15 mouse cellular contexts compared by ENCODE assay signal in the genomic region with DNA sequence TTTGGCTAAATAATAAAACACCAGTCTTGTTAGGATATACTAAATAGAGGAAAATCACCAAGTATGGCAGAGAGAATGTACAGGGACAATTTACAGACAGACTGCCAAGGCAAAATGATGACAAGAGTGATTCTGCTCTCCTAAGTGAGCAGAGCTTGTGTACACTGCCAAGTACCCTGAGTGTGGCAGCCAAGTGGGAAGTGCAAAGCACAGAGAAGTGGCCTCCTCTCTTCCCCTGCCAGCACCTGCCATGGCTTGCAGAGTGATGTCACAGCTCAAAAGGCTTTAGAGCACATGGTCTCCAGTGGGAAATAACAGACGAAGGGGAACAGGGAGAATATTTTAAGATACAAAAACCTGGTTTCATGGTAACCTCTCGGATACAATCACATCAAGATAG.
DNase-seq lines count a peak whose midpoint lies in the region; ATAC-seq lines count a peak whose summit lies in the region.
"Had no signal": no experiment of that assay in that cellular context is flagged by ENCODE, and none has a peak within 500 bp of the region (broad histone marks: within the 10 kb centered on the region; RNA-seq: fewer than 3 reads in every experiment).

No protein-coding gene starts in this region.

- H3K4me2 ChIP-seq in hindbrain, embryonic 16.5 days (ENCODE audit: low read length): no peak overlapping the region
- H3K4me2 ChIP-seq in hindbrain, embryonic 12.5 days (replicated peaks): no peak overlapping the region
- H3K4me2 ChIP-seq in forebrain, embryonic 16.5 days (ENCODE audit: low read length): no peak overlapping the region
- H3K4me2 ChIP-seq in lung, embryonic 16.5 days (ENCODE audit: low read depth, low read length): no peak overlapping the region
- H3K4me2 ChIP-seq: limb, embryonic 13.5 days; midbrain, embryonic 13.5 days had no signal

- H3K9ac ChIP-seq in hindbrain, embryonic 16.5 days (ENCODE audit: low read depth, low read length): no peak overlapping the region
- no peak overlapping the region for H3K9ac ChIP-seq in hindbrain, embryonic 12.5 days
- H3K9ac ChIP-seq in forebrain, embryonic 16.5 days (replicated peaks; ENCODE audit: low read depth, low read length): no peak overlapping the region
- H3K9ac ChIP-seq in lung, embryonic 16.5 days (ENCODE audit: low read length): no peak overlapping the region
- H3K9ac ChIP-seq: limb, embryonic 13.5 days; liver, postnatal 0 days; midbrain, embryonic 13.5 days had no signal

- no peaks in the 10 kb centered on the region for H3K36me3 ChIP-seq in hindbrain, embryonic 16.5 days (ENCODE audit: control insufficient read depth, insufficient read depth, low read length)
- H3K36me3 ChIP-seq in hindbrain, embryonic 12.5 days: no peaks in the 10 kb centered on the region
- no peaks in the 10 kb centered on the region for H3K36me3 ChIP-seq in forebrain, embryonic 16.5 days (ENCODE audit: control insufficient read depth, insufficient read depth)
- no peaks in the 10 kb centered on the region for H3K36me3 ChIP-seq in lung, embryonic 16.5 days (ENCODE audit: control insufficient read depth, insufficient read depth, low read length)
- H3K36me3 ChIP-seq: limb, embryonic 13.5 days; midbrain, embryonic 13.5 days had no signal

- H3K9me3 ChIP-seq in hindbrain, embryonic 16.5 days (ENCODE audit: control insufficient read depth, low read length): no peaks in the 10 kb centered on the region
- H3K9me3 ChIP-seq in hindbrain, embryonic 12.5 days (replicated peaks): no peaks in the 10 kb centered on the region
- H3K9me3 ChIP-seq in forebrain, embryonic 16.5 days (ENCODE audit: control insufficient read depth, low read length): no peaks in the 10 kb centered on the region
- H3K9me3 ChIP-seq in lung, embryonic 16.5 days (ENCODE audit: control insufficient read depth, low read length): no peaks in the 10 kb centered on the region
- H3K9me3 ChIP-seq: limb, embryonic 13.5 days; midbrain, embryonic 13.5 days had no signal

- WGBS in hindbrain, embryonic 16.5 days: 76% methylated on average over 2 of the region's 2 CpGs
- WGBS in hindbrain, embryonic 12.5 days: 85% methylated on average over 2 of the region's 2 CpGs
- WGBS in forebrain, embryonic 16.5 days: 53% methylated on average over 2 of the region's 2 CpGs
- 59% methylated on average over 2 of the region's 2 CpGs for WGBS in lung, embryonic 16.5 days

- H3K4me1 ChIP-seq in hindbrain, embryonic 16.5 days (ENCODE audit: control insufficient read depth, insufficient read depth, low read depth, low read length): no peaks in the 10 kb centered on the region; the same call in 1 of the 2 replicates
- no peaks in the 10 kb centered on the region for H3K4me1 ChIP-seq in hindbrain, embryonic 12.5 days
- H3K4me1 ChIP-seq in forebrain, embryonic 16.5 days (replicated peaks; ENCODE audit: control insufficient read depth, insufficient read depth, low read length): 0 out of 2 replicates have a peak, but pooled peaks cover 3% of the 10 kb centered on the region
- H3K4me1 ChIP-seq in lung, embryonic 16.5 days (replicated peaks; ENCODE audit: control insufficient read depth, insufficient read depth, low read length): 0 out of 2 replicates have a peak, but pooled peaks cover 2% of the 10 kb centered on the region
- H3K4me1 ChIP-seq: limb, embryonic 13.5 days; midbrain, embryonic 13.5 days had no signal

- no peaks in the 10 kb centered on the region for H3K27me3 ChIP-seq in hindbrain, embryonic 16.5 days (replicated peaks; ENCODE audit: control insufficient read depth, insufficient read depth, low read length)
- H3K27me3 ChIP-seq in hindbrain, embryonic 12.5 days: no peaks in the 10 kb centered on the region
- no peaks in the 10 kb centered on the region for H3K27me3 ChIP-seq in forebrain, embryonic 16.5 days (replicated peaks; ENCODE audit: control insufficient read depth, insufficient read depth, low read length)
- no peaks in the 10 kb centered on the region for H3K27me3 ChIP-seq in lung, embryonic 16.5 days (ENCODE audit: control insufficient read depth, insufficient read depth, low read depth, low read length)
- H3K27me3 ChIP-seq: limb, embryonic 13.5 days; midbrain, embryonic 13.5 days had no signal

- H3K4me3 ChIP-seq in hindbrain, embryonic 16.5 days (ENCODE audit: low read length): no peak overlapping the region
- no peak overlapping the region for H3K4me3 ChIP-seq in hindbrain, embryonic 12.5 days
- no peak overlapping the region for H3K4me3 ChIP-seq in forebrain, embryonic 16.5 days (replicated peaks; ENCODE audit: low read length)
- H3K4me3 ChIP-seq in lung, embryonic 16.5 days (ENCODE audit: low read length): no peak overlapping the region
- H3K4me3 ChIP-seq: limb, embryonic 13.5 days; midbrain, embryonic 13.5 days had no signal

- H3K27ac ChIP-seq in hindbrain, embryonic 16.5 days (ENCODE audit: low read depth, low read length): no peak overlapping the region
- H3K27ac ChIP-seq in hindbrain, embryonic 12.5 days: no peak overlapping the region
- H3K27ac ChIP-seq in forebrain, embryonic 16.5 days (ENCODE audit: low read length): no peak overlapping the region
- no peak overlapping the region for H3K27ac ChIP-seq in lung, embryonic 16.5 days (ENCODE audit: low read length)
- H3K27ac ChIP-seq: limb, embryonic 13.5 days; midbrain, embryonic 13.5 days had no signal

- DNase-seq in cerebellum, postnatal 14 days: peak; percentile 50 to 67
- no peak for DNase-seq in cerebellum, adult 18-20 months
- DNase-seq in adrenal gland, adult (ENCODE audit: inconsistent age in 2 of 2, low spot score in 1 of 2): no peak
- DNase-seq: kidney, adult 11 months; kidney, postnatal 36 days; liver, postnatal 0 days; right cerebral cortex, adult 18-20 months; thymus, adult 2 months had no signal

- peak; percentile 70; the same call in 1 of the 2 replicates for ATAC-seq in hindbrain, embryonic 16.5 days
- ATAC-seq in hindbrain, embryonic 12.5 days (ENCODE audit: low FRiP score): no peak
- peak; percentile 90 for ATAC-seq in forebrain, embryonic 16.5 days
- peak; percentile 51; the same call in 1 of the 2 replicates for ATAC-seq in lung, embryonic 16.5 days (ENCODE audit: low read depth)
- no peak for ATAC-seq in megakaryocyte progenitor cell, adult 5-6 weeks (replicated peaks; ENCODE audit: poor library complexity)
- ATAC-seq: liver, postnatal 0 days; midbrain, embryonic 13.5 days had no signal

Comparison
In these comparisons a context has a peak if more than half of its experiments do, and no peak if none do; other contexts are left out.
1. DNase-seq: peak in cerebellum, postnatal 14 days (2 of 2); none in cerebellum, adult 18-20 months (0 of 2) and adrenal gland, adult (0 of 2).
2. ATAC-seq: peak in hindbrain, embryonic 16.5 days (single experiment), forebrain, embryonic 16.5 days (single experiment) and lung, embryonic 16.5 days (single experiment); none in hindbrain, embryonic 12.5 days (single experiment) and megakaryocyte progenitor cell, adult 5-6 weeks (single experiment).